Mouse (Mus musculus) CH12.LX (cell line): ENCODE data around the gene Zfhx3.

Experiments
- CTCF ChIP-seq, 2 experiments: IDR thresholded peaks in 1 of 2; conservative IDR thresholded peaks in 1 of 2; 2 replicates each; pipeline ENCODE4 v1.5.1; 2011 to 2012; ENCODE audit warnings: low read depth in 2 of 2, low read length in 2 of 2, improper control_type of control experiment in 1 of 2, inconsistent platforms in 1 of 2, mild to moderate bottlenecking in 1 of 2, moderate library complexity in 1 of 2
- UBTF ChIP-seq: IDR thresholded peaks from 2 replicates; pipeline ENCODE4 v1.6.1; 2012; ENCODE audit warnings: low read depth, mild to moderate bottlenecking, inconsistent platforms, low read length, improper control_type of control experiment, moderate library complexity
- USF1 ChIP-seq: IDR thresholded peaks from 2 replicates; pipeline ENCODE4 v1.6.1; 2014; ENCODE audit warnings: low read depth, mild to moderate bottlenecking, inconsistent platforms, low read length, improper control_type of control experiment
- ZNF384 ChIP-seq: IDR thresholded peaks from 2 replicates; pipeline ENCODE4 v1.6.1; 2012; ENCODE audit warnings: low read depth, low read length, improper control_type of control experiment, inconsistent platforms

DNA sequence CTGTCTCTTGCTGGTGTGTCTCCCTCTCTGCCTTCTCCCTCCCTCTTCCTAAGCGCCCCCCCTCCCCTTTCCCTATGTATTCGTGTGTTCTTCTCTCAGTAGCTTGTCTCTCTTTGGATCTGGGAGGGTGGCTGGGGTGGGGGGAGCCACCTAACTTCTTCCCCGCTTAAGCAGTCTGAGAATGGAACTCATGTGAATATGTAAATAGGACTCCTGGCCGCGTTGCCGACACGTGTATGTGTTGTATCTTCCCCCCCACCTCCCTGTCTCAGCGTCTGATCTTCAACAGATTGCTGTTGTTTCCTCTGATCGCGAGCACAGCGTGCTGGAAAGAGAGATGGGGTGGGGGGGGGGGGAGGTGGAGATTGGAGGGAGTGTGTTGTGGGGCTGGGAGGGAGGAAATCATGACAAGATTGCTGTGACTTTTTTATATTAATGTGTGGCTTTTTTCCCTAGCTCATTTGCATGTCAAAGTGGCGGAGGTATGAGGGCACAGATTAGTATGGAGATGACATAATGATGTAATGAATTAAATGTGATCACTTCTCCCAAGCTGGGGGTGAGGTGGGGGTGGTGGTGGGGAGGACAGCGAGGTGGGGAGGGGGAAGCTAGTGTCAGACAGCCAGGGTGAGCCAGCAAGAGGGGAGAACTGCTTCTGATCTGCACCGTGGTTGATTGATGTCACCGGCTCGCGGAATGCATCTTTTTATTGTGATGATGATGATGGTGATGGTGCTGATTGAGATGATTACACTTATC is 487 bp downstream of the Zfhx3 start:
- TF ChIP-seq USF1 (no peak), UBTF (no peak), ZNF384 (no peak), CTCF (conservative IDR thresholded peaks at IDR 0.05 in 1 of 2, IDR thresholded peaks at IDR 0.05 in 1 of 2; ENCODE audit: low read depth in 2 of 2, low read length in 2 of 2) (no peak)
